Mouse (Mus musculus): Measurements from ENCODE around the gene Zp2. TPM values are rescaled to one million over a fixed set of nuclear protein-coding genes. Genes with fewer than 3 reads are reported as not detected.
A peak's percentile ranks its signal among the peaks of the same experiment; 100 is the strongest.

Zp2 gene
- polyA plus RNA-seq, 1 experiment from 2014 or later, result not detected

- Histone ChIP-seq H3K9ac (ENCODE audit: low read depth, low read length) (no peak overlapping the region), H3K4me2 (ENCODE audit: low read length) (no peak overlapping the region), H3K4me3 (replicated peaks; ENCODE audit: low read depth, low read length) (no peak overlapping the region), H3K27ac (no peak overlapping the region), H3K36me3 (ENCODE audit: insufficient read depth, low read length) (no peaks in the 10 kb centered on the region), H3K27me3 (ENCODE audit: insufficient read depth, low read length) (no peaks in the 10 kb centered on the region), H3K9me3 (replicated peaks; ENCODE audit: low read length) (no peaks in the 10 kb centered on the region), H3K4me1 (replicated peaks; ENCODE audit: insufficient read depth, low read length) (no peaks in the 10 kb centered on the region)
- no peak for DNase-seq (ENCODE audit: low spot score)
- no peak for ATAC-seq (replicated peaks; ENCODE audit: low FRiP score, low read depth)
- no peak for TF ChIP-seq CTCF (IDR thresholded peaks at IDR 0.05; ENCODE audit: low read depth)
Observed at GRCm38 (mm10) chr7:120182891-120183290, 37.8 kb upstream of the Zp2 start.

DNA sequence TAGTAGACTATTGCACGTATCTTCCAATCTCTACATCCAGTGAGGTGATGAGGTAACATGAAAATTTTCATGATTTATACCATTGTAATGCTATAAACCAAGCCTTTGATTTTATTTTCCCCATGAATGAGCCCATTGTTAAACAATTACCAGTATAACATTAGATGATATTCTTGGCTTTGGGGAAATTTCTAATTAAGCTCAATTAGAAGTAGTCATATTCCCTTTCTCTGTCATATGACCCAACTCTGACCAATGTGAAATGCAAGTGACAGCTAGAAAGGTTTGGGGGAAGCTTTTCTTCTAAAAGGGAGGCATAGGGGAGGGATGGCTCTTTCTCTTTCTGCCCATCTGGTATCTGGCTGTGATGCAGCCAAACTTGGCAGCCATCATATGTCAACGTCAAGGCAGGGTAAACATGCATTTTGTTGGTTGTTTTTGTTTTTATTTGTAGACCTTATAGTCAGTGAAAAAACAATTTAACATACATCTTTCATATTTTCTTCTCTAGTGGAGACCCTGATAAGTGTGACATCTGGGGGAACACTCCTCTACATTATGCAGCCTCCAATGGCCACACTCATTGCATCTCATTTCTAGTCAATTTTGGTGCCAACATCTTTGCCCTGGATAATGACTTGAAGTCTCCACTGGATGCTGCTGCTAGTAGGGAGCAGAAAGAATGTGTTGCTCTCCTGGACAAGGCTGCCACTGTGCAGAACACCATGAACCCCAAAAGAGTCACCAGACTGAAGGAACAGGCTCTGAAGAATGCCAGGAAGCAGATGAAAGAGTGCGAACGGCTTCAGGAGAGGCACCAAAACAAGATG lies 36.5 kb upstream of the Zp2 start:
- no peak for ATAC-seq (replicated peaks; ENCODE audit: low FRiP score, low read depth)
- TF ChIP-seq CTCF (IDR thresholded peaks at IDR 0.05; ENCODE audit: low read depth), result no peak
- WGBS, result 91% methylated on average over 4 of the region's 4 CpGs

GRCm38 (mm10) chr7:120180547-120180946 lies 35.5 kb upstream of the Zp2 start:
- H3K4me1 ChIP-seq (replicated peaks; ENCODE audit: insufficient read depth, low read length), result no peaks in the 10 kb centered on the region
- TF ChIP-seq CTCF (IDR thresholded peaks at IDR 0.05; ENCODE audit: low read depth), result no peak
- no peak overlapping the region for H3K9ac ChIP-seq (ENCODE audit: low read depth, low read length)
- no peak for DNase-seq (ENCODE audit: low spot score)
- no peaks in the 10 kb centered on the region for H3K27me3 ChIP-seq (ENCODE audit: insufficient read depth, low read length)
- WGBS, result 80% methylated on average over 5 of the region's 5 CpGs
- H3K27ac ChIP-seq, result no peak overlapping the region
- H3K9me3 ChIP-seq (replicated peaks; ENCODE audit: low read length), result no peaks in the 10 kb centered on the region
- no peak overlapping the region for H3K4me3 ChIP-seq (replicated peaks; ENCODE audit: low read depth, low read length)
- H3K36me3 ChIP-seq (ENCODE audit: insufficient read depth, low read length), result no peaks in the 10 kb centered on the region
- no peak for ATAC-seq (replicated peaks; ENCODE audit: low FRiP score, low read depth)
- H3K4me2 ChIP-seq (ENCODE audit: low read length), result no peak overlapping the region

More for the DNA sequence above, 36.5 kb upstream of the Zp2 start:
- Histone ChIP-seq H3K27ac (no peak overlapping the region), H3K4me2 (ENCODE audit: low read length) (no peak overlapping the region), H3K27me3 (ENCODE audit: insufficient read depth, low read length) (no peaks in the 10 kb centered on the region), H3K4me3 (replicated peaks; ENCODE audit: low read depth, low read length) (no peak overlapping the region), H3K9me3 (replicated peaks; ENCODE audit: low read length) (no peaks in the 10 kb centered on the region), H3K36me3 (ENCODE audit: insufficient read depth, low read length) (no peaks in the 10 kb centered on the region), H3K4me1 (replicated peaks; ENCODE audit: insufficient read depth, low read length) (no peaks in the 10 kb centered on the region), H3K9ac (ENCODE audit: low read depth, low read length) (no peak overlapping the region)
- no peak for DNase-seq (ENCODE audit: low spot score)

GRCm38 (mm10) chr7:120178935-120179334 lies 33.8 kb upstream of the Zp2 start:
- H3K36me3 ChIP-seq (ENCODE audit: insufficient read depth, low read length), result no peaks in the 10 kb centered on the region
- no peak for DNase-seq (ENCODE audit: low spot score)
- H3K27me3 ChIP-seq (ENCODE audit: insufficient read depth, low read length), result no peaks in the 10 kb centered on the region
- H3K4me3 ChIP-seq (replicated peaks; ENCODE audit: low read depth, low read length), result no peak overlapping the region
- H3K4me2 ChIP-seq (ENCODE audit: low read length), result no peak overlapping the region
- WGBS, result 14% methylated on average over 2 of the region's 2 CpGs
- no peaks in the 10 kb centered on the region for H3K4me1 ChIP-seq (replicated peaks; ENCODE audit: insufficient read depth, low read length)
- ATAC-seq (replicated peaks; ENCODE audit: low FRiP score, low read depth), result no peak
- no peak overlapping the region for H3K9ac ChIP-seq (ENCODE audit: low read depth, low read length)
- H3K9me3 ChIP-seq (replicated peaks; ENCODE audit: low read length), result no peaks in the 10 kb centered on the region
- no peak for TF ChIP-seq CTCF (IDR thresholded peaks at IDR 0.05; ENCODE audit: low read depth)
- H3K27ac ChIP-seq, result no peak overlapping the region

GRCm38 (mm10) chr7:120177611-120178010 lies 32.5 kb upstream of the Zp2 start:
- Histone ChIP-seq H3K9me3 (replicated peaks; ENCODE audit: low read length) (no peaks in the 10 kb centered on the region), H3K27me3 (ENCODE audit: insufficient read depth, low read length) (no peaks in the 10 kb centered on the region), H3K27ac (no peak overlapping the region), H3K4me1 (replicated peaks; ENCODE audit: insufficient read depth, low read length) (no peaks in the 10 kb centered on the region), H3K9ac (ENCODE audit: low read depth, low read length) (no peak overlapping the region), H3K36me3 (ENCODE audit: insufficient read depth, low read length) (no peaks in the 10 kb centered on the region), H3K4me2 (ENCODE audit: low read length) (no peak overlapping the region), H3K4me3 (replicated peaks; ENCODE audit: low read depth, low read length) (no peak overlapping the region)
- DNase-seq (ENCODE audit: low spot score) (no peak), ATAC-seq (replicated peaks; ENCODE audit: low FRiP score, low read depth) (no peak)
- no peak for TF ChIP-seq CTCF (IDR thresholded peaks at IDR 0.05; ENCODE audit: low read depth)
- 80% methylated on average over 3 of the region's 3 CpGs for WGBS

DNA sequence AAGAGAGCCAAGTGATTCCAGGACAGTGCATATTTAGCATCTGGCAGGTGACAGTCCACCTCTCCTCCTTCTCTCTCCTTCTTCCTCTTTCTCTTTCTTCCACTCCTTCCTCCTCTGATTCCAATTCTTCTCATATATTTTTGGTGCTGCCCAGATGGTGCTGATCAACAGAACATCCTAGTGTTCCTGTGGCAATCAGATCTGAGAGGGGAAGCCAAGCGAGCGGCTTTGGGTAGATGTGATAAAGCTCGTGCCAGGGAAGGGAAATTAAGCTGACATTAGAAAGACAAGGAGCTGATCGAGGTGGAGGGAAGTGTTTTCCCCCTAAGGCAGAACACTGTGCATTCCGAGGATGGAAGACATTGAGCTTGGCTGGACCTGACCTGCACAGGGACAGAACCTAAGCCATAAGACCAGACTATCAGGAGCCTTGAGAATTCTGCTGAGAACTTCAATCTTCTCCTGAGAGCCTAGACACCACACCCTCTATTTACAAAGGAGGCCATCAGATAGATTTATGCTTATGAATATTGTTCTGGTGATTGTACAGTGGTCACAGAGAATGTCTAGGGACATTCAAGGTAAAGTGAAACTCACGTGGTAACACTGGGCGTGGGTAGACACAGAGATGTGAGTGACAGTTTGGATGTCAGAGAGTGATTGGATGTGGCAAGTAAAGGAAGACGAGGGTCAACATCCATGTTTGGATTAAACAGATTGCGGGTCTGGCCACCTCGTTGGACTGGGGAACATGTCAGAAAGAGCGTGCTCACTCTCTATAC lies 29.8 kb upstream of the Zp2 start:
- no peak for ATAC-seq (replicated peaks; ENCODE audit: low FRiP score, low read depth)
- H3K9me3 ChIP-seq (replicated peaks; ENCODE audit: low read length), result no peaks in the 10 kb centered on the region
- TF ChIP-seq CTCF (IDR thresholded peaks at IDR 0.05; ENCODE audit: low read depth), result no peak
- H3K9ac ChIP-seq (ENCODE audit: low read depth, low read length), result no peak overlapping the region
- H3K36me3 ChIP-seq (ENCODE audit: insufficient read depth, low read length), result no peaks in the 10 kb centered on the region
- 74% methylated on average over 11 of the region's 11 CpGs for WGBS
- no peak for DNase-seq (ENCODE audit: low spot score)
- H3K4me2 ChIP-seq (ENCODE audit: low read length), result peak overlapping the region; percentile 30
- H3K27ac ChIP-seq, result no peak overlapping the region
- no peaks in the 10 kb centered on the region for H3K4me1 ChIP-seq (replicated peaks; ENCODE audit: insufficient read depth, low read length)
- H3K4me3 ChIP-seq (replicated peaks; ENCODE audit: low read depth, low read length), result peak overlapping the region; percentile 0
- H3K27me3 ChIP-seq (ENCODE audit: insufficient read depth, low read length), result no peaks in the 10 kb centered on the region
